Mouse (Mus musculus) left cerebral cortex, adult 2 months (tissue): Measurements from ENCODE around the gene Obscn. TPM values are rescaled to one million over a fixed set of nuclear protein-coding genes. Genes with fewer than 3 reads are reported as not detected.

Source experiments
- DNase-seq, 2 experiments: peaks; one replicate each; pipeline ENCODE4 v3.0.0; 2021 to 2022; ENCODE audit warnings: low spot score in 2 of 2, mixed read lengths in 1 of 2; ENCODE audit errors: extremely low spot score in 1 of 2
- H3K27ac ChIP-seq: fragments of 200-600 bp; 2 replicates; pipeline ENCODE4 v1.8.1; 2022
- H3K4me3 ChIP-seq: fragments of 200-600 bp; 2 replicates; pipeline ENCODE4 v1.8.1; 2022
- CTCF ChIP-seq: fragments of 200-600 bp; IDR thresholded peaks from 2 replicates; pipeline ENCODE4 v1.8.1; 2022; ENCODE audit warnings: antibody characterized with exemption, mild to moderate bottlenecking, moderate library complexity
- intact Hi-C: fragments of 180-260 bp; cut with DNase I; formaldehyde crosslinking; loops from one replicate; pipeline ENCODE4 v1.15.1; 2025
- total RNA-seq, 2 experiments: library from RNA; stranded (reverse); gene quantifications; 2 replicates each; pipeline ENCODE4 v1.2.3; 2021

Gene Obscn
- total RNA-seq, 2 experiments from 2014 or later: 1.5 to 1.9 TPM

- DNase-seq: no peak
- Histone ChIP-seq H3K27ac (no peak overlapping the region), H3K4me3 (no peak overlapping the region)
- intact Hi-C loops: no loop called here
- no peak for TF ChIP-seq CTCF
Measured at GRCm38 (mm10) chr11:59138537-59139486, 2.6 kb upstream of the Obscn start.

- Histone ChIP-seq H3K27ac (no peak overlapping the region), H3K4me3 (no peak overlapping the region)
- no peak for DNase-seq
- no peak for TF ChIP-seq CTCF
- intact Hi-C loops: no loop called here
Measured at GRCm38 (mm10) chr11:59136994-59137706, 948 bp upstream of the Obscn start.

GRCm38 (mm10) chr11:59135051-59135820 lies 966 bp downstream of the Obscn start:
- DNase-seq: no peak
- Histone ChIP-seq H3K4me3 (peak overlapping the region; percentile 4; the same call in 1 of the 2 replicates), H3K27ac (no peak overlapping the region)
- TF ChIP-seq CTCF: no peak
- intact Hi-C loops: no loop called here

- Histone ChIP-seq H3K27ac (no peak overlapping the region), H3K4me3 (no peak overlapping the region)
- no peak for DNase-seq
- intact Hi-C loops: no loop called here
- TF ChIP-seq CTCF: no peak
Measured at GRCm38 (mm10) chr11:59134373-59134997, 1.7 kb downstream of the Obscn start.

GRCm38 (mm10) chr11:59132065-59132464 lies 4.1 kb downstream of the Obscn start:
- H3K4me3 ChIP-seq: no peak overlapping the region
- TF ChIP-seq CTCF: no peak
- intact Hi-C loops: no loop called here
- no peak overlapping the region for H3K27ac ChIP-seq
- no peak for DNase-seq

- Histone ChIP-seq H3K4me3 (no peak overlapping the region), H3K27ac (no peak overlapping the region)
- intact Hi-C loops: no loop called here
- TF ChIP-seq CTCF: no peak
- no peak for DNase-seq
Measured at GRCm38 (mm10) chr11:59131348-59131919, 4.8 kb downstream of the Obscn start.

- Histone ChIP-seq H3K27ac (no peak overlapping the region), H3K4me3 (no peak overlapping the region)
- intact Hi-C loops: no loop called here
- no peak for DNase-seq
- TF ChIP-seq CTCF: no peak
Measured at GRCm38 (mm10) chr11:59130782-59131181, 5.4 kb downstream of the Obscn start.

GRCm38 (mm10) chr11:59105945-59106344 lies 30.3 kb downstream of the Obscn start:
- no peak overlapping the region for H3K27ac ChIP-seq
- intact Hi-C loops: no loop called here
- TF ChIP-seq CTCF: no peak
- DNase-seq: no peak
- H3K4me3 ChIP-seq: no peak overlapping the region

GRCm38 (mm10) chr11:59102324-59102723 lies 33.9 kb downstream of the Obscn start:
- Histone ChIP-seq H3K27ac (no peak overlapping the region), H3K4me3 (no peak overlapping the region)
- intact Hi-C loops: no loop called here
- TF ChIP-seq CTCF: peak; percentile 17
- no peak for DNase-seq

- H3K27ac ChIP-seq: no peak overlapping the region
- H3K4me3 ChIP-seq: no peak overlapping the region
- TF ChIP-seq CTCF: peak; percentile 57
- DNase-seq: peak in 1 of 2 experiments; percentile 23
- intact Hi-C loops: loop anchor here (2.0 to 5.0 kb wide), 2 partner anchors 86 to 199 kb away; no protein-coding TSS in a partner anchor
Measured at GRCm38 (mm10) chr11:59098339-59098738, 37.9 kb downstream of the Obscn start.

GRCm38 (mm10) chr11:59097770-59098169 lies 38.4 kb downstream of the Obscn start:
- Histone ChIP-seq H3K27ac (no peak overlapping the region), H3K4me3 (no peak overlapping the region)
- DNase-seq: no peak
- intact Hi-C loops: loop anchor here (2.0 to 5.0 kb wide), 2 partner anchors 87 to 200 kb away; no protein-coding TSS in a partner anchor
- TF ChIP-seq CTCF: no peak
